Mouse (Mus musculus) embryonic facial prominence, embryonic 10.5 days (tissue): Measurements from ENCODE around the gene Cldn4. TPM values are rescaled to one million over a fixed set of nuclear protein-coding genes. Genes with fewer than 3 reads are reported as not detected.
"Not testable (repeated sequence)": the region's sequence is repeated elsewhere in the genome, so short reads cannot be mapped to it uniquely, and the experiment has no call there.

Experiments
- DNase-seq: peaks from one replicate; pipeline ENCODE4 v3.0.0-alpha.2; 2017; ENCODE audit warnings: low spot score
- H3K27ac ChIP-seq: fragments of 300-500 bp; sonication (generic); replicated peaks from 2 replicates; pipeline ENCODE4 v1.5.1; 2016; ENCODE audit warnings: mild to moderate bottlenecking
- H3K27me3 ChIP-seq: fragments of 300-500 bp; sonication (generic); replicated peaks from 2 replicates; pipeline ENCODE4 v1.6.1; 2016; ENCODE audit warnings: low read depth, mild to moderate bottlenecking; ENCODE audit not compliant: poor library complexity, severe bottlenecking
- H3K36me3 ChIP-seq: fragments of 300-500 bp; sonication (generic); replicated peaks from 2 replicates; pipeline ENCODE4 v1.6.1; 2016; ENCODE audit warnings: mild to moderate bottlenecking, moderate library complexity
- H3K4me1 ChIP-seq: fragments of 300-500 bp; sonication (generic); 2 replicates; pipeline ENCODE4 v1.6.1; 2016
- H3K4me3 ChIP-seq: fragments of 300-500 bp; sonication (generic); 2 replicates; pipeline ENCODE4 v1.5.1; 2016; ENCODE audit warnings: mild to moderate bottlenecking, moderate library complexity
- H3K9me3 ChIP-seq: fragments of 300-500 bp; sonication (generic); 2 replicates; pipeline ENCODE4 v1.6.1; 2016; ENCODE audit warnings: mild to moderate bottlenecking
- WGBS: fragments of 180-500 bp; shearing (Covaris S2); methylation state at CpG from one replicate; pipeline ENCODE4 v1.1.7; 2016; 5-methylcytosine and 5-hydroxymethylcytosine counted together
- polyA plus RNA-seq: library from polyadenylated mRNA; unstranded; fragments of >200 nt; fragmentation: Nextera tagmentation; extraction: Ambion mirVana; gene quantifications from 2 replicates; pipeline ENCODE4 v1.2.1, GENCODE M21; 2016

The Cldn4 gene
- polyA plus RNA-seq, 1 experiment from 2014 or later: 17.5 TPM

DNA sequence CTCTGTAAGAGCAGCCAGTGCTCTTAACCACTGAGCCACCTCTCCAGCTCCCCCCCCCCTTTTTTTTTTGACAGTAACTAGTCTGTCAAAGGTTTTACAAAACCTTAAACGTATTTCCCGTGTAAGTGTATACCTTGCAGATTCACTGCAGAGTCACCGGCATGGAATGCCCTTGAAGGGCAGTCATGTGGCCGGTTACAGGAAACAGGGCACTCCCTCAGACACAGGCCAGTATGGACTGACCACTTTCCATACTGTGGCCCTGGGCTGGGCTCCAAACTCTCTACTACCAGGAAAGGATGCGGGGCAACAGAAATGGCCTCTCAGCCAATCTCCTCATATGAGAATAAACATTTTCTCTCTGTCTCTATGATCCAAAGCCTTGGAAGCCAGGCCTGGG lies 8.8 kb upstream of the Cldn4 start:
- Histone ChIP-seq H3K4me3 (no peak overlapping the region), H3K36me3 (no peaks in the 10 kb centered on the region), H3K27me3 (peaks cover 9% of the 10 kb centered on the region), H3K4me1 (peaks cover 25% of the 10 kb centered on the region), H3K27ac (no peak overlapping the region), H3K9me3 (no peaks in the 10 kb centered on the region)
- DNase-seq: no peak
- WGBS: 72% methylated on average over 5 of the region's 5 CpGs

DNA sequence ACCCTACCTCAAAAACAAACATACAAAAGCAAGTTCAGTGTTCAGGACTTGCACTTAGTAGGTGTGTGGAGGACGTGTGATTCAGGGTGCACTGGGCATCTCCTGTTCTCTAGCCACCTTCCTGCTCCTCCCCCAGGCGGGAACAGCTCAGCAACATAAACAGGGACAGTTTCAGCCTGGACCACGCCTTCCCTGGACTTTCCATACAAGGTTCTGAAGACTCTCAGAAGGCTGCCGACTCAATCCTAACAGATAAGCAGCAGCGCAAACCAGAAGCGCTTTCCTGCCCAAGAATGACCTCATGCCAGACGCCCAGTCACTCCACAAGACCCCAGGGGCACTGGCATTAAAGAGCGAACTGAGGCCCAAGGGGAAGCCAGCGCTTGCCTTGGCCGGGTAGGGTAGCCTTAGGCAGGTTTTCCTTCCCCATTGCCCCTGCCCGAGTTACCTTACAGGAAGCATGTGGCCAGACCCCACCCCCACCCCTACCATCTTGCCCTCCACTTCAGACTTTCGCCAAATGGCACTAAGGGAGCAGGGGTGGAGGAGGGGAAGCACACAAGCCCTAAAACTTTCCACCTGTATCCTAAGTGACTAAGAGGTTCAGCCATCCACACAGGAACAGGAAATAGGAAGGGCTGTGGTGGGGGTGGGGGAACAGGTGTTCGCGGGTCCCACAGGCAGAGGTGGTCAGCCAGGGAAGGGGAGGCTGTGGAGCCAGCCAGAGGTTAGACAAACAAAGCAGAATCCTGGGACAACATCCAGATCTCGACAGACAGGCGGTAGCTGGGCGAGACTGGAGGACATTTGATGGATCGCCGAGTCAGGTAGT lies 4.5 kb upstream of the Cldn4 start:
- no peak for DNase-seq
- WGBS: 37% methylated on average over 19 of the region's 19 CpGs
- peaks cover 33% of the 10 kb centered on the region for H3K27me3 ChIP-seq
- H3K27ac ChIP-seq: peak overlapping the region; percentile 66
- H3K36me3 ChIP-seq: no peaks in the 10 kb centered on the region
- no peaks in the 10 kb centered on the region for H3K9me3 ChIP-seq
- peak overlapping the region; percentile 25; the same call in 1 of the 2 replicates for H3K4me3 ChIP-seq
- H3K4me1 ChIP-seq: peaks cover 36% of the 10 kb centered on the region

- Histone ChIP-seq H3K4me1 (peaks cover 44% of the 10 kb centered on the region), H3K4me3 (no peak overlapping the region), H3K27me3 (peaks cover 54% of the 10 kb centered on the region), H3K36me3 (no peaks in the 10 kb centered on the region), H3K27ac (peak overlapping the region; percentile 73), H3K9me3 (no peaks in the 10 kb centered on the region)
- DNase-seq: no peak
- WGBS: 66% methylated on average over 4 of the region's 4 CpGs
Measured at GRCm38 (mm10) chr5:134948085-134948439, 1.3 kb upstream of the Cldn4 start.

DNA sequence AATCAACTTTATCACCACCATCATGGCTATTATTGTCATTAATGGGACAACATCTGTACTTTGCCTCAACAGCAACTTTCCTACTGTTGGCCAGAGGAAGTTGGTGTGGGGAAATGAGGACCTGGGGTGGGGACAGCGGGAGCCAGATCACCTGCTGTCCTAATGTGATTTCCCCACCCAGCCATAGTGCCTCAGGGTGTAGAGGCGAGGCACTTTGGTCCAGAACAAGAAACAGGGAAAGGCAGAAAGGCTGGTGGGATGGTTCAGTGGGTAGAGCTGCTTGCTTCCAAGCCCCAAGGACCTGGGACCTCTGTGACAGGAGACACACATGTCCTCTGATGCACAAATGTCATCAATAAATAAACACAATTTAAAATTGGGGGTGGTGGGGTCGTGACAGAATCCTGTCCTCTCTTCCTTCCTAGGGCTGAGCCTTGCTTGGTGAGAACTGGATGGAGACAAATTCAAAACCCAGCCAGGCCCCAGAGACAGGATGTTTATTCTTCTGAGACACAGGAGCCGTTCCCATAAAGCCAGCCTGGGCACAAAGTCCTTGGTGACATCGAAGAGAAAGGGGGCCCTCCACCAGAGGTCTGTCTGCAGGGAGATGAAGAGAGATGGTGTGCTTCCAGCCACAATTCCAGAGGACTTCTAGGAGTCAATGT lies 818 bp upstream of the Cldn4 start:
- H3K4me3 ChIP-seq: no peak overlapping the region; the same call in 1 of the 2 replicates
- H3K27me3 ChIP-seq: peaks cover 51% of the 10 kb centered on the region
- H3K36me3 ChIP-seq: no peaks in the 10 kb centered on the region
- peaks cover 44% of the 10 kb centered on the region for H3K4me1 ChIP-seq
- 60% methylated on average over 5 of the region's 5 CpGs for WGBS
- no peaks in the 10 kb centered on the region for H3K9me3 ChIP-seq
- DNase-seq: no peak
- peak overlapping the region; percentile 73 for H3K27ac ChIP-seq

DNA sequence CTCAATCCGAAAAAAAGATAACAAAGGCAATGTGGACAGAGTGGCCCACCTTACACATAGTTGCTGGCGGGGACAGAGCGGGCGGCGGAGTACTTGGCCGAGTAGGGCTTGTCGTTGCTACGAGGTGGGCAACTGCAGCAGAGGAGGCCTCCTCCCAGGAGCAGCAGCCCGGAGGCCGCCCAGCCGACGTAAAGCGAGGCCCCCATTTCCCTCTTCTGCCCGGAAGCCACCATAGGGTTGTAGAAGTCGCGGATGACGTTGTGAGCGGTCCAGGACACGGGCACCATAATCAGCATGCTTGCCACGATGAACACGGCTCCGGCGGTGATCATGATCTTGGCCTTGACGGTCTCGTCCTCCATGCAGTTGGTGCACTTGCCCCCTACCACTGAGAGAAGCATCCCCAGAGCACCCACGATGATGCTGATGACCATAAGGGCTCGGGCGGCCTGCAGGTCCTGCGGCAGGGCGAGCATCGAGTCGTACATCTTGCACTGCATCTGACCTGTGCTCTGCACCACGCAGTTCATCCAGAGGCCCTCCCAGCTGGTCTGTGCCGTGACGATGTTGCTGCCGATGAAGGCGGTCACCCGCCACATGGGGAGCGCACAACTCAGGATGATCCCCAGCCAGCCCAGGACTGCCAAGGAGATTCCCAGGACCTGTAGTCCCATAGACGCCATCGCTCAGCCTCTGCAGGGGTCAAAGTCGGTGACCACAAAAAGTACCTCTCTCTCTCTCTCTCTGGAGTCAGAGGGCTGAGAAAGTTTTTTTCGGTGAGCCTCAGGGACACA lies 474 bp downstream of the Cldn4 start:
- Histone ChIP-seq H3K4me1 (peaks cover 44% of the 10 kb centered on the region), H3K9me3 (no peaks in the 10 kb centered on the region), H3K36me3 (no peaks in the 10 kb centered on the region), H3K27me3 (peaks cover 47% of the 10 kb centered on the region), H3K4me3 (peak overlapping the region; percentile 51), H3K27ac (peak overlapping the region; percentile 73)
- WGBS: 14% methylated on average over 43 of the region's 43 CpGs
- peak; percentile 45 for DNase-seq

DNA sequence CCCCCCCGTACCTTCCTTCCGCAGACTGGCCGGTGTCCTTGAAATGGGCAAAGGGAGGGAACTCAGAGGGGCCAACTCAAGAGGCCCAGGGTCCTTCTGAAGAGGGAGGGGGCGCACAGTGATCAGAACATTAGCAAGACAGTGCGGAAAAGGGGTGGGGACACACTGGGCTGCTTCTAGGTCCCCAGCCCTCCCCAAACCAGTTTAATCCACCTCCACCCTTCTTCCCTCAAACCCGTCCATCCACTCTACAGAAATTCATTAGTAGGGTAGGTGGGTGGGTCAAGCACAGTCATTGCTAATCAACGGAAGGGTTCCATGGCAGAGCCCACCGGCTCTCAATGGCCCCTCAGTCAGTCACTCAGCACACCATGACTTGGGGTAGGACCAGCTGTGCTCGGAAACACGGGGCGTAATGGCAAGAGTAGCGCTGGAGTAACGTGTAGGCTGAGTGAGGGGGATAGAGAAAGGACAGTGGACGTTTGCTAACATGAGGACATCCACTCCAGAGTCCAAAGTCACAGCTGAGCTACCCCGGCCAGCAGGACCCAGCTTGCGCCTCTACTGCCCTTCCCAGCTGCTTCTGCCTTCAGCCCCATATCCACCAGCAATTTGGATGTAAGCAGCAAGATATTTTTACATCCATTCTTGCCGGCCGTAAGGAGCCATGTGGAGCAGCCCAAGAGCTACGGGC lies 1.3 kb downstream of the Cldn4 start:
- WGBS: 36% methylated on average over 19 of the region's 19 CpGs
- Histone ChIP-seq H3K4me3 (peak overlapping the region; percentile 51), H3K36me3 (no peaks in the 10 kb centered on the region), H3K9me3 (no peaks in the 10 kb centered on the region), H3K4me1 (peaks cover 36% of the 10 kb centered on the region), H3K27ac (peak overlapping the region; percentile 73), H3K27me3 (peaks cover 47% of the 10 kb centered on the region)
- no peak for DNase-seq

DNA sequence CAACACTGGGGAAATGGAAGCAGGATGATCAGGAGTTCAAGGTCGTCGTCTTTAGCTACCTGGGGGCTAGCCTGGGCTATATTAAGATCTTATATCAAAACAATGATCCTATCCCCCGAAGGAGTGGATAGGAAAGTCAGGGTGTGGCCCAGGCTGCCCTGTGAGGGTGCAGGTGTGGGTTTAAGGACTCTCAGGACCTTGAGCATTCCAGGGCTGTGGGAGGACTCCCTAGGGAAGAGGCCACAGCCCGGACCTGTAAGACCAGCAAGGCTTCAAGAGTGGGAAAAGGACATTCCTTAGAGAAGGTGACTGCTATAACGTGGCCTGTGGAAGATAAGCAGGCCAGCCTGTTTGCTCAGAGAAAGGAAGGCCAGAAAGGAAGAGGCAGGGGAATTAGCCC lies 2.6 kb downstream of the Cldn4 start:
- H3K4me1 ChIP-seq: peaks cover 36% of the 10 kb centered on the region
- H3K9me3 ChIP-seq: no peaks in the 10 kb centered on the region
- peaks cover 47% of the 10 kb centered on the region for H3K27me3 ChIP-seq
- no peak overlapping the region for H3K4me3 ChIP-seq
- no peak for DNase-seq
- no peaks in the 10 kb centered on the region for H3K36me3 ChIP-seq
- WGBS: 81% methylated on average over 5 of the region's 5 CpGs
- H3K27ac ChIP-seq: no peak overlapping the region

GRCm38 (mm10) chr5:134942740-134943139 lies 4.0 kb downstream of the Cldn4 start:
- Histone ChIP-seq H3K27me3 (peaks cover 38% of the 10 kb centered on the region), H3K36me3 (no peaks in the 10 kb centered on the region), H3K27ac (no peak overlapping the region), H3K4me3 (no peak overlapping the region), H3K9me3 (no peaks in the 10 kb centered on the region), H3K4me1 (peaks cover 31% of the 10 kb centered on the region)
- no peak for DNase-seq
- 78% methylated on average over 2 of the region's 2 CpGs for WGBS

GRCm38 (mm10) chr5:134941472-134942209 lies 5.1 kb downstream of the Cldn4 start:
- H3K9me3 ChIP-seq: no peaks in the 10 kb centered on the region
- H3K27me3 ChIP-seq: peaks cover 27% of the 10 kb centered on the region
- no peak overlapping the region for H3K27ac ChIP-seq
- WGBS: 79% methylated on average over 14 of the region's 14 CpGs
- H3K4me3 ChIP-seq: no peak overlapping the region
- DNase-seq: no peak
- no peaks in the 10 kb centered on the region for H3K36me3 ChIP-seq
- H3K4me1 ChIP-seq: peaks cover 20% of the 10 kb centered on the region

DNA sequence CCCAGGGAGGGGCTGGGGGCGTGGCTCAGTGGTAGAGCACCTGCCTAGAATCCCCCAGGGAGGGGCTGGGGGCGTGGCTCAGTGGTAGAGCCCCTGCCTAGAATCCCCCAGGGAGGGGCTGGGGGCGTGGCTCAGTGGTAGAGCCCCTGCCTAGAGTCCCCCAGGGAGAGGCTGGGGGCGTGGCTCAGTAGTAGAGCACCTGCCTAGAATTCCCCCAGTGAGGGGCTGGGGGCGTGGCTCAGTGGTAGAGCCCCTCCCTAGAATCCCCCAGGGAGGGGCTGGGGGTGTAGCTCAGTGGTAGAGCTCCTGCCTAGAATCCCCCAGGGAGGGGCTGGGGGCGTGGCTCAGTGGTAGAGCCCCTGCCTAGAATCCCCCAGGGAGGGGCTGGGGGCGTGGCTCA lies 7.2 kb downstream of the Cldn4 start:
- H3K9me3 ChIP-seq, H3K4me3 ChIP-seq, H3K27ac ChIP-seq, DNase-seq, H3K27me3 ChIP-seq: not testable (repeated sequence)
- 75% methylated on average over 5 of the region's 7 CpGs for WGBS
- H3K4me1 ChIP-seq: peaks cover 12% of the 10 kb centered on the region; the same call in 1 of the 2 replicates
- H3K36me3 ChIP-seq: peaks cover 11% of the 10 kb centered on the region; the same call in 1 of the 2 replicates

DNA sequence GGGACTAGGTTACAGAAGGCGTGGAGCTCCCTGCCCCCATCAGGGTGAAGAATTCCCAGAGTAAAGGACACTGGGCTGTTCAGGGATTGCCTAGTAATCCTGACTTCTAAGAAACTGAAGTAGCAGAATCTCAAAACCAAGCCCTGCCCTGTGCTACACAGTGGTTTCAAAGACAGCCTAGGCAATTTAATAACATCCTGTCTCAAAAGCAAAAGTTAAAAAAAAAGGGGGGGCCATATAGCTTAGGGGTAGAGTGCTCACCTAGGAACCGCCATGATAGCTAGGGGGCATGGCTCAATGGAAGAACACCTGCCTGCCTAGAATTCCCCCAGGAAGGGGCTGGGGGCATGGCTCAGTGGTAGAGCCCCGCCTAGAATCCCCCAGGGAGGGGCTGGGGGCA lies 7.7 kb downstream of the Cldn4 start:
- Histone ChIP-seq H3K36me3 (peaks cover 16% of the 10 kb centered on the region), H3K4me3 (no peak overlapping the region), H3K9me3 (no peaks in the 10 kb centered on the region), H3K4me1 (peaks cover 8% of the 10 kb centered on the region; the same call in 1 of the 2 replicates), H3K27me3 (peaks cover 1% of the 10 kb centered on the region), H3K27ac (no peak overlapping the region)
- 72% methylated on average over 3 of the region's 3 CpGs for WGBS
- no peak for DNase-seq
